ENCODE assay signal across 7 mouse cellular contexts in genomic region chr7:133124701-133125485, GRCm38 (mm10). TPM values are rescaled to one million over a fixed set of nuclear protein-coding genes. Genes with fewer than 3 reads are reported as not detected.
DNase-seq lines count a peak whose midpoint lies in the region; ATAC-seq and TF ChIP-seq lines count a peak whose summit lies in the region.

No protein-coding gene starts in this region.

- H3K4me2 ChIP-seq in lung, embryonic 14.5 days = peak overlapping the region; percentile 96
- H3K4me2 ChIP-seq in heart, postnatal 0 days (ENCODE audit: low read depth, low read length) = peak overlapping the region; percentile 68
- H3K4me2 ChIP-seq in liver, embryonic 16.5 days (ENCODE audit: low read depth, low read length) = peak overlapping the region; percentile 88

- DNase-seq in lung, embryonic 14.5 days = peak; percentile 40
- DNase-seq in lung, postnatal 25 days (ENCODE audit: low spot score) = no peak
- DNase-seq in embryo, embryonic 10.5 days (ENCODE audit: low spot score) = peak; percentile 62
- no peak for DNase-seq in heart, postnatal 0 days (ENCODE audit: low spot score)
- DNase-seq in testis, postnatal 14 days (ENCODE audit: low spot score) = no peak
- DNase-seq in thymus, postnatal 25 days = no peak

- peak overlapping the region; percentile 94 for H3K4me3 ChIP-seq in lung, embryonic 14.5 days (ENCODE audit: low read depth, low read length)
- peak overlapping the region; percentile 93 for H3K4me3 ChIP-seq in heart, postnatal 0 days (ENCODE audit: low read depth, low read length)
- H3K4me3 ChIP-seq in liver, embryonic 16.5 days (ENCODE audit: low read depth, low read length) = peak overlapping the region; percentile 69

- H3K27ac ChIP-seq in lung, embryonic 14.5 days (ENCODE audit: low read depth) = peak overlapping the region; percentile 99
- peak overlapping the region; percentile 97 for H3K27ac ChIP-seq in heart, postnatal 0 days (ENCODE audit: low read depth)
- H3K27ac ChIP-seq in liver, embryonic 16.5 days (ENCODE audit: low read length) = no peak overlapping the region

- 7% methylated on average over 34 of the region's 34 CpGs for WGBS in lung, embryonic 14.5 days
- WGBS in heart, postnatal 0 days = 20% methylated on average over 34 of the region's 34 CpGs
- 7% methylated on average over 34 of the region's 34 CpGs for whole genome bisulfite sequencing in liver, embryonic 16.5 days (ENCODE audit: insufficient replicate concordance)

- H3K4me1 ChIP-seq in lung, embryonic 14.5 days (ENCODE audit: insufficient read depth) = peaks cover 8% of the 10 kb centered on the region; the same call in 1 of the 2 replicates
- peaks cover 9% of the 10 kb centered on the region; the same call in 1 of the 2 replicates for H3K4me1 ChIP-seq in heart, postnatal 0 days (ENCODE audit: control insufficient read depth, insufficient read depth)
- peaks cover 8% of the 10 kb centered on the region for H3K4me1 ChIP-seq in liver, embryonic 16.5 days (ENCODE audit: control insufficient read depth, low read depth, low read length)

- no peaks in the 10 kb centered on the region for H3K9me3 ChIP-seq in lung, embryonic 14.5 days (ENCODE audit: low read depth, low read length)
- H3K9me3 ChIP-seq in heart, postnatal 0 days (replicated peaks; ENCODE audit: control insufficient read depth, low read length) = no peaks in the 10 kb centered on the region
- H3K9me3 ChIP-seq in liver, embryonic 16.5 days (replicated peaks; ENCODE audit: control insufficient read depth, low read length) = no peaks in the 10 kb centered on the region

- no peak for TF ChIP-seq CTCF in lung, embryonic 14.5 days (IDR thresholded peaks at IDR 0.05; ENCODE audit: low read depth)
- TF ChIP-seq CTCF in heart, postnatal 0 days (IDR thresholded peaks at IDR 0.05; ENCODE audit: low read depth) = no peak

- peak overlapping the region; percentile 98 for H3K9ac ChIP-seq in lung, embryonic 14.5 days
- peak overlapping the region; percentile 97 for H3K9ac ChIP-seq in heart, postnatal 0 days (replicated peaks; ENCODE audit: low read depth, low read length)
- no peak overlapping the region for H3K9ac ChIP-seq in liver, embryonic 16.5 days (ENCODE audit: low read depth, low read length)

- TF ChIP-seq EP300 in heart, postnatal 0 days (IDR thresholded peaks at IDR 0.05; ENCODE audit: low read depth) = no peak

- H3K36me3 ChIP-seq in lung, embryonic 14.5 days (ENCODE audit: insufficient read depth) = no peaks in the 10 kb centered on the region
- no peaks in the 10 kb centered on the region for H3K36me3 ChIP-seq in heart, postnatal 0 days (replicated peaks; ENCODE audit: control insufficient read depth, insufficient read depth, low read length)
- H3K36me3 ChIP-seq in liver, embryonic 16.5 days (ENCODE audit: control insufficient read depth, insufficient read depth) = no peaks in the 10 kb centered on the region

- no peaks in the 10 kb centered on the region for H3K27me3 ChIP-seq in lung, embryonic 14.5 days (ENCODE audit: insufficient read depth, low read length)
- no peaks in the 10 kb centered on the region for H3K27me3 ChIP-seq in heart, postnatal 0 days (ENCODE audit: control insufficient read depth, insufficient read depth, low read length)
- peaks cover 49% of the 10 kb centered on the region for H3K27me3 ChIP-seq in liver, embryonic 16.5 days (ENCODE audit: control insufficient read depth, insufficient read depth, low read depth, low read length)

- ATAC-seq in lung, embryonic 14.5 days (ENCODE audit: insufficient read depth) = 0 out of 2 replicates have a peak, but pooled peaks have one; percentile 8
- no peak for ATAC-seq in heart, postnatal 0 days (ENCODE audit: insufficient read depth, low read depth)
- ATAC-seq in liver, embryonic 16.5 days (ENCODE audit: low read depth) = no peak

RNA-seq across cellular contexts. Expression of gene Ctbp2, which starts 0.7 kb away (rescaled TPM):
- 124 and 128 TPM in 2 replicates for polyA plus RNA-seq in lung, embryonic 14.5 days (2014; fragmentation: Nextera tagmentation; extraction: Ambion mirVana)
- 66.6 and 71.3 TPM in 2 replicates for total RNA-seq in heart, postnatal 0 days (2014; rRNA removed; ENCODE audit: low replicate concordance)
- 27.0 and 27.9 TPM in 2 replicates for polyA plus RNA-seq in heart, postnatal 0 days (2015; fragmentation: Nextera tagmentation; extraction: Ambion mirVana)
- 6.6 and 6.8 TPM in 2 replicates for polyA plus RNA-seq in liver, embryonic 16.5 days (2015; fragmentation: Nextera tagmentation; extraction: Ambion mirVana)

RNA-seq across cellular contexts. Expression of gene Fgfr2, which starts 1.7 kb away (rescaled TPM):
- 174 and 179 TPM in 2 replicates for polyA plus RNA-seq in lung, embryonic 14.5 days (2014; fragmentation: Nextera tagmentation; extraction: Ambion mirVana)
- 10.0 and 11.5 TPM in 2 replicates for total RNA-seq in heart, postnatal 0 days (2014; rRNA removed; ENCODE audit: low replicate concordance)
- 3.8 TPM in 2 replicates for polyA plus RNA-seq in heart, postnatal 0 days (2015; fragmentation: Nextera tagmentation; extraction: Ambion mirVana)
- polyA plus RNA-seq in liver, embryonic 16.5 days (2015; fragmentation: Nextera tagmentation; extraction: Ambion mirVana) = 10.3 and 11.4 TPM in 2 replicates

Comparison
In these comparisons a context has a peak if more than half of its experiments do, and no peak if none do; other contexts are left out.
1. DNase-seq: peak in lung, embryonic 14.5 days (single experiment) and embryo, embryonic 10.5 days (single experiment); none in lung, postnatal 25 days (single experiment), heart, postnatal 0 days (single experiment), testis, postnatal 14 days (single experiment) and thymus, postnatal 25 days (single experiment).
2. RNA of gene Fgfr2, which starts 1.7 kb away (polyA plus RNA-seq): 174 to 179 TPM in lung, embryonic 14.5 days; 10.3 to 11.4 TPM in liver, embryonic 16.5 days and 3.8 TPM in heart, postnatal 0 days; every median in the first group is over 10 times any median in the second.
3. Peak in every context shown above with its lines, with median percentiles within 50 percentile points of each other: H3K4me2 ChIP-seq and H3K4me3 ChIP-seq.